Comparison of ENCODE assay signal across 9 mouse cellular contexts in the genomic region with DNA sequence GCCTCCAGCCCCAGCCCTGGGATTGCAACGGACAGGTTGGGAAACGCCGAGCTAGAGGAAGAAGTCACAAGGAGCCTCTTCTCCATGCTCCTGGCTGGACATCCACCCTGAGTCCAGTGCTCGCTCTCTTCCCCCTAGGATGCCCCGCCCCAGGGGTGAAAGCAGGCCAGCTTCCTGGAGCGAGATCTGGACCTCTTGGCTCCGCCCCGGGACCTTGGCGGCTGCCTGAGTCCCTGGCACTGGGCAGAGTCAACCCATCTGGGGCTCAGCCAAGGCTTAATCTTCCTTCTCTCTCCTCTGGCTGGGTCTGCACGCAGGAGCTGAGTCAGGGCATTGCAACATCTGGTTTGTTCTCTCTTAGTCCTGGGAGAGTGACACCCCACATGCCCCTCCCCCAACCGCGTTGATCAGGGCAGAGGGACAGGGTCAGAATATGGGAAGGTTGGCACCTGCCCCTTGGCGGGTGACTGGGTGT. TPM values are rescaled to one million over a fixed set of nuclear protein-coding genes. Genes with fewer than 3 reads are reported as not detected.
DNase-seq lines count a peak whose midpoint lies in the region; ATAC-seq lines count a peak whose summit lies in the region.
"Had no signal": no experiment of that assay in that cellular context is flagged by ENCODE, and none has a peak within 500 bp of the region (broad histone marks: within the 10 kb centered on the region; RNA-seq: fewer than 3 reads in every experiment).

No protein-coding gene starts in this region.

- H3K4me2 ChIP-seq in kidney, embryonic 16.5 days (replicated peaks; ENCODE audit: low read depth, low read length) = 0 out of 2 replicates have a peak overlapping the region, but pooled peaks have one; percentile 1

- no peak overlapping the region for H3K27ac ChIP-seq in kidney, embryonic 16.5 days (ENCODE audit: low read length)

- peak; percentile 57; the same call in 1 of the 2 replicates for ATAC-seq in kidney, embryonic 16.5 days (ENCODE audit: low FRiP score, low TSS enrichment)
- no peak for ATAC-seq in erythroblast, adult 5-6 weeks (replicated peaks; ENCODE audit: low FRiP score, poor library complexity, severe bottlenecking)

- DNase-seq in layer of hippocampus, adult 9-11 months = peak; percentile 85
- no peak for DNase-seq in layer of hippocampus, adult 8-10 months (ENCODE audit: low spot score in 2 of 2)
- DNase-seq in adrenal gland, postnatal 10 days = peak; percentile 97
- DNase-seq in heart, adult 8-10 months (ENCODE audit: low spot score) = peak; percentile 94
- DNase-seq in lung, postnatal 4 days = peak; percentile 89 to 93
- DNase-seq in urinary bladder, postnatal 4 days (ENCODE audit: low spot score in 2 of 2) = peak; percentile 84 to 87

- H3K36me3 ChIP-seq in kidney, embryonic 16.5 days (ENCODE audit: insufficient read depth, low read length) = no peaks in the 10 kb centered on the region

- no peak overlapping the region for H3K4me3 ChIP-seq in kidney, embryonic 16.5 days (ENCODE audit: low read length)

- 29% methylated on average over 13 of the region's 13 CpGs for WGBS in kidney, embryonic 16.5 days

- peaks cover 10% of the 10 kb centered on the region; the same call in 1 of the 2 replicates for H3K4me1 ChIP-seq in kidney, embryonic 16.5 days (ENCODE audit: insufficient read depth, low read length)

- no peaks in the 10 kb centered on the region for H3K27me3 ChIP-seq in kidney, embryonic 16.5 days (ENCODE audit: insufficient read depth, low read length)

- no peak overlapping the region for H3K9ac ChIP-seq in kidney, embryonic 16.5 days (replicated peaks; ENCODE audit: low read length)

- H3K9me3 ChIP-seq in kidney, embryonic 16.5 days (ENCODE audit: low read length) = no peaks in the 10 kb centered on the region

RNA-seq across cellular contexts. Expression of a gene that starts 8.1 kb away (rescaled TPM):
- 10 to 100 TPM in 1 of 4 experiments, 1 to 10 TPM in 1, under 1 TPM in 2; 0.75 to 11.9 (median 2.3) TPM for total RNA-seq in layer of hippocampus, adult 8-10 months (2022)
- 10 to 100 TPM; 15.4 to 16.6 TPM for total RNA-seq in adrenal gland, postnatal 10 days (2021)
- 1 to 10 TPM; 2.1 to 4.4 (median 3.5) TPM for total RNA-seq in heart, adult 8-10 months (2022)
- polyA plus RNA-seq in kidney, embryonic 16.5 days (2015; fragmentation: Nextera tagmentation; extraction: Ambion mirVana) = 3.3 and 3.9 TPM in 2 replicates
- total RNA-seq in erythroblast, adult 5-6 weeks (2015; ENCODE audit: low replicate concordance) = 14.8 TPM in 1 of 2 replicates, not detected in the other
- 0.84 and 1.5 TPM in 2 replicates for total RNA-seq in erythroblast, adult 5-6 weeks (2017; ENCODE audit: low replicate concordance)

RNA-seq across cellular contexts. Expression of a gene that starts 21.1 kb away (rescaled TPM):
- total RNA-seq in layer of hippocampus, adult 8-10 months (2022) = 1 to 10 TPM; 1.5 to 2.6 (median 2.2) TPM
- total RNA-seq in adrenal gland, postnatal 10 days (2021) = not detected
- not detected for total RNA-seq in heart, adult 8-10 months (2022)
- not detected in 2 replicates for polyA plus RNA-seq in kidney, embryonic 16.5 days (2015; fragmentation: Nextera tagmentation; extraction: Ambion mirVana)
- not detected in 2 replicates for total RNA-seq in erythroblast, adult 5-6 weeks (2015; ENCODE audit: low replicate concordance)
- not detected in 2 replicates for total RNA-seq in erythroblast, adult 5-6 weeks (2017; ENCODE audit: low replicate concordance)

RNA-seq across cellular contexts. Expression of a gene that starts 30.4 kb away (rescaled TPM):
- not detected for total RNA-seq in layer of hippocampus, adult 8-10 months (2022)
- under 1 TPM in 1 of 2 experiments, not detected in 1; 0.18 TPM for total RNA-seq in adrenal gland, postnatal 10 days (2021)
- total RNA-seq in heart, adult 8-10 months (2022) = under 1 TPM in 1 of 4 experiments, not detected in 3; 0.27 TPM
- 0.15 TPM in 1 of 2 replicates, not detected in the other for polyA plus RNA-seq in kidney, embryonic 16.5 days (2015; fragmentation: Nextera tagmentation; extraction: Ambion mirVana)
- total RNA-seq in erythroblast, adult 5-6 weeks (2015; ENCODE audit: low replicate concordance) = 0.38 TPM in 1 of 2 replicates, not detected in the other
- not detected in 2 replicates for total RNA-seq in erythroblast, adult 5-6 weeks (2017; ENCODE audit: low replicate concordance)
- total RNA-seq: left cerebral cortex, postnatal 10 days had no signal

RNA-seq across cellular contexts. Expression of a gene that starts 34.1 kb away (rescaled TPM):
- total RNA-seq in layer of hippocampus, adult 8-10 months (2022) = not detected
- 1 to 10 TPM; 1.8 to 3.2 TPM for total RNA-seq in adrenal gland, postnatal 10 days (2021)
- under 1 TPM in 2 of 4 experiments, not detected in 2; 0.37 to 0.76 TPM for total RNA-seq in heart, adult 8-10 months (2022)
- polyA plus RNA-seq in kidney, embryonic 16.5 days (2015; fragmentation: Nextera tagmentation; extraction: Ambion mirVana) = 9.4 and 12.2 TPM in 2 replicates
- not detected in 2 replicates for total RNA-seq in erythroblast, adult 5-6 weeks (2015; ENCODE audit: low replicate concordance)
- not detected in 2 replicates for total RNA-seq in erythroblast, adult 5-6 weeks (2017; ENCODE audit: low replicate concordance)
- total RNA-seq: left cerebral cortex, postnatal 10 days had no signal

RNA-seq across cellular contexts. Expression of a gene that starts 57.0 kb away (rescaled TPM):
- total RNA-seq in layer of hippocampus, adult 8-10 months (2022) = not detected
- total RNA-seq in adrenal gland, postnatal 10 days (2021) = not detected
- not detected for total RNA-seq in heart, adult 8-10 months (2022)
- polyA plus RNA-seq in kidney, embryonic 16.5 days (2015; fragmentation: Nextera tagmentation; extraction: Ambion mirVana) = 0.06 TPM in 1 of 2 replicates, not detected in the other
- total RNA-seq in erythroblast, adult 5-6 weeks (2015; ENCODE audit: low replicate concordance) = not detected in 2 replicates
- 0.28 TPM in 1 of 2 replicates, not detected in the other for total RNA-seq in erythroblast, adult 5-6 weeks (2017; ENCODE audit: low replicate concordance)
- total RNA-seq: left cerebral cortex, postnatal 10 days had no signal

Comparison
In these comparisons a context has a peak if more than half of its experiments do, and no peak if none do; other contexts are left out.
1. DNase-seq: peak in layer of hippocampus, adult 9-11 months (single experiment), adrenal gland, postnatal 10 days (single experiment), heart, adult 8-10 months (single experiment), lung, postnatal 4 days (2 of 2) and urinary bladder, postnatal 4 days (2 of 2); none in layer of hippocampus, adult 8-10 months (0 of 2).